Mouse (Mus musculus) left cerebral cortex, postnatal 36 days (tissue): ENCODE results near the gene Slc12a9. TPM values are rescaled to one million over a fixed set of nuclear protein-coding genes. Genes with fewer than 3 reads are reported as not detected.
A peak's percentile ranks its signal among the peaks of the same experiment; 100 is the strongest.

Experiments used
- DNase-seq, 2 experiments: peaks; one replicate each; pipeline ENCODE4 v3.0.0; 2021 to 2022; ENCODE audit warnings: low spot score in 2 of 2, mixed read lengths in 1 of 2
- intact Hi-C: fragments of 180-260 bp; cut with DNase I; formaldehyde crosslinking; loops from one replicate; pipeline ENCODE4 v1.15.1; 2025
- total RNA-seq, 2 experiments: library from RNA; stranded (reverse); gene quantifications; 2 replicates each; pipeline ENCODE4 v1.2.3; 2021

The Slc12a9 gene
- total RNA-seq, 2 experiments from 2014 or later = 21.1 to 25.2 TPM

DNA sequence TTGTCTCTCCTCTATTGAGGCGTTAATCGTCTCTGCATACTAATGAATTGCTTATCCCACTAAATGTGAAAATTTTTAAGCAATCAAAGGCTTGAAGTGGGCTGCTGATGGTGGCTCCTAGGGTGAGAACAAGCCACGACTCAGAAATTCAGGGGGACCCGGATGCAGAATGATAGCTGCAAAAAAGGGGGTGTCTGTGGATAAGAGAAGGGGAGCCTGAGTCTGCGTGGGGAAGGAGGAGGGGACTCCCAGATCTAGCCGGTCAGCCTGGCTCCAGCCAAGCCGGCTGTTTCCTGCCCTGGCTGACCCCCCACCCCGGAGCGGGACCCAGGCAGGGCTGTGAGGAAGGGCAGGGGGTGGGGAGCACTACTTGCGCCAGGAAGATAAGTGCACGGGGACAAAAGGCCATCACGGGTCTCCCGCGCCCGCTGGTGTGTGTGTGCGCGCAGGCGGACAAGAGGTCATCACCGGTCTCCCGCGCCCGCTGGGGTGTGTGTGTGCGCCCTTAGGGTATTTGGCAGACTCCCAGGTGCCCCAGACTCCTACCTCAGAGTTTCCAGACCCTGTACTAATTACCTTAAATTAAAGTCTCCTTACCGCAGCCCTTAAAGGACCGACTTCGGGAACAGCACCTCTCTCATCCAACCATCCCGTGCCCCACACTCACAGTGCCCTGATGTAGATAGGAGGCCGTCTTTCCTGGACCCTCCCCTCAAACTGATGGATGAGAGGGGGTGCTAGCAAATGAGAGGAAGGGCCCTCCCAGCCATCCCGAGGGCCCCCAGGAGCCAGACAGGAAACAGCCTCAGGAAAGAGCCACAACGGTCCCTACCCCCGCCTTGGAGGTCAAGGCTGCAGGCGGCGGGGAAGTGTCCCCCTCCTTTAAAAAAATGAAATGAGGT is 15.3 kb upstream of the Slc12a9 start:
- intact Hi-C loops = no loop called here
- DNase-seq = no peak

DNA sequence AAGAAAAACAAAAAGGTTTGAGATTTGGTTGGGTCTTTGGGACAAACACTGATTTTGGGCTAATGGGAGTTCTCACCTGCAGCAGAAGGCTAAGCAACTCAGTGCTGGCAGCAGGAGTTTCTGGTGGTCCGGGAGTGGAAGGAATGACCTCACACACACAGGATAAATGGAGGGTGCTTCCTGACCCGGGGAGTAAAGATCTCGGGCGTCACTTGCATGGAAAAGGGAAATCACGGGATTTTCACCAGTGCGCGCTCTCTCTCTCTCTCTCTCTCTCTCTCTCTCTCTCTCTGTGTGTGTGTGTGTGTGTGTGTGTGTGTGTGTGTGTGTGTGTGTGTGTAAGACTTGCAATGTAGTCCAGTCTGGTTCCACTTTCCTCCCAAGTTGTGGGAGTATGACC is 14.5 kb upstream of the Slc12a9 start:
- no peak for DNase-seq
- intact Hi-C loops = no loop called here

DNA sequence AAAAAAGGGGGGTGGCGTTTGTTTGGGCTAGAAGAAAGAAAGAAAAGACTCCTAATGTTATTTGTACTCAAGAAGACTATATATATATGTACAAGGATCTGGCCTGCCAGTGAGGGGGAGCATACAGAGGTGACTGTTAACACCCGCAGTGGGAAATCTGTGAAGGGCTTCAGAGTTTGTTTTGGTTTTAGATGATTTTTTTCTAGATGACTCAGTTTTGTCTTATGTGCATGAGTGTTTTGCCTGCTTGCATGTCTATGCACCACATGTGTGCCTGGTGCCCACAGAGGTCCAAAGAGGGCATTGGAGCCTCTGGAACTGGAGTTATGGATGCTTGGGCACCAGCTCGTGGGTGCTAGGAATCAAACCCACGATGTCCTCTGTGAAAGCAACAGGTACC is 13.6 kb upstream of the Slc12a9 start:
- DNase-seq = no peak
- intact Hi-C loops = no loop called here

DNA sequence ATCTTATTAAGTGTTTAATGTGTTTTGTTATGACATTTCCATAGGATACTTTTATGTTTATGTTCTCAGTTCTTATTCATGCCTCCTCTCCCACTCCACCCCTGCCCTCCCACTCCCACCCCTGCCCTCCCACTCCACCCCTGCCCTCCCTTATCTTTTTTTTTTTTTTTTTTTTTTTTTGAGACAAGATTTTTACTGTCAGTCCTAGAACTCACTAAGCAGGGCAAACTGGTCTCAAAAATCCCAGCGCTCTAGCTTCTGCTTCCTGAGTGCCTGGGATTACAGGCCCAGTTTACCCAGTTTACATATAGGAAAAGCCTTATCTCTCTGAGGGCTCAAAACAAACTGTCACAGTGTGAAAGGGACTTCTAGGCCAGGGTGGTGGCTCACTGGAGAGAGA is 13.0 kb upstream of the Slc12a9 start:
- no peak for DNase-seq

DNA sequence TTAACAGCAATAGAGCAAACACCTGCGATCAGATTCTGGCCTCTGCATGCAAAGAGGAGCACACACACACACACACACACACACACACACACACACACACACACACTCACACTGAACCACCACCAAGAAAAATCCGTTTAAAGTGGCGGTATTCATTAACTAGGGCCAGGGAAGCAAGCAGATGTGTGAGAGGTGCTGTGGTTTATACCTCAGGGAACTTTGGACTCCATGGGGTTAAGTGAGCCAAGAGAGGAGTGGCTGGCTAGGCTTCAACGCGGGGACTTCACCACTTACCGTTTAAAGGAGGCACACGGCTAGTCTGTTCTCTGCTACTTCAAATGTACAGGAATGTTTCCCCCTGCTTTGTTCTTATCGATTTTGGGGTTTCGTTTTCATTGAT is 12.4 kb upstream of the Slc12a9 start:
- intact Hi-C loops = no loop called here
- no peak for DNase-seq

More for the DNA sequence above, 13.0 kb upstream of the Slc12a9 start:
- intact Hi-C loops = no loop called here

DNA sequence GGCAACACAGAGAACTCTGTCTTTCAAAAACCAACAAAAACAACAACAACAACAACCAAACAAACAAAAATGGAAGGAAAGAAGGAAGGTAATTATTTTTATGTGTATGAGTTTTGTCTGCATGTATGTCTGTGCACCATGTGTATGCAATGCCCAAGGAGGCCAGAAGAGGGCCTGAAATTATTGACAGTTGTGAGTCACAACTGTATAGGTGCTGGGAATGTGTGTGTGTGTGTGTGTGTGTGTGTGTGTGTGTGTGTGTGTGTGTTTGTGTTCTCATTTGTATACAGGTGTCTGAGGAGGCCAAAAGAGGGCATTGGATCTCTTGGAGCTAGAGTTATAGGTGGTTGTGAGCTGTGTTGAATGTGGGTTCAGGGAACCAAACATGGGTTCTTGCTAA is 10.5 kb upstream of the Slc12a9 start:
- DNase-seq = no peak
- intact Hi-C loops = no loop called here

DNA sequence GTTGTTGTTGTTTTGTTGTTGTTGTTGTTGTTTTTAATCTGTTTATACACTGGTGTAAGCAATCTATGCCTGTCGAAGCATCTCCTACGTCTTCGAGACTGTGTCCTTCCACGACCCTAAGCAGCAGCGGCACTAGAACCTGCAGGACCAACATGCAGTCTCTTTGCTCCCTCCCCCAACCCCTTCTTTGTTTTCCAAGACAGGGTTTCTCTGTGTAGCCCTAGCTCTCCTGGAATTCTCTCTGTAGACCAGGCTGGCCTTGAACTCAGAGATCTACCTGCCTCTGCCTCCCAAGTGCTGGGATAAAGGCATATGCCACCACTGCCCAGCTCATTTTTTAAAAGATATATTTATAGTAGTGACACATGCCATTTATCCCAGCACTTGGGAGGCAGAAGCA is 10.0 kb upstream of the Slc12a9 start:
- no peak for DNase-seq
- intact Hi-C loops = no loop called here

DNA sequence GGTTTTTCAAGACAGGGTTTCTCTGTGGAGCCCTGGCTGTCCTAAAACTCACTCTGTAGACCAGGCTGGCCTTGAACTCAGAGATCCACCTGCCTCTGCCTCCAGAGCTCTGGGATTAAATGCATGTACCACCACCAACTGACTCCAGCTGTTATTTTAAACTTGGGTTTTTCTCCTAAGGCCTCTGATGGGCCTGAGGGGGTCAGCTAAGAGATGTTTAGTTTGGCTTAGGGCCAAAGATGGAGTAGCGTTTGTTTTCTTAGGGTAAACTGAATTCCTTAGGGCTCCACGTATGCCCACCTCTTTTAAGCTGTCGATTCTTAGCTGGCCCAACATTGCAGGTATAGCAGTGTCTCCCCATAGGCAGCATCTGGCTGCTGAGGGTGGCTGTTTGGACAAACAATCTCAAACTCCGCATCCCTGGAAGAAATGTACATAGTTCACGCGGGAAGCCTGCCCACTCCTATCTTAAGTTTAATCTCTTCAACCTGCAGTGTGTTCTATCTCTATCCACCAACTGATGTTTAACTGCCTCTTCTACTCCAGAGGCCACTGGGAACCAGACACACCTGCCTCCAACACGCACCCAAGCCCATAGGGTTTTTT is 9.1 kb upstream of the Slc12a9 start:
- no peak for DNase-seq
- intact Hi-C loops = no loop called here

DNA sequence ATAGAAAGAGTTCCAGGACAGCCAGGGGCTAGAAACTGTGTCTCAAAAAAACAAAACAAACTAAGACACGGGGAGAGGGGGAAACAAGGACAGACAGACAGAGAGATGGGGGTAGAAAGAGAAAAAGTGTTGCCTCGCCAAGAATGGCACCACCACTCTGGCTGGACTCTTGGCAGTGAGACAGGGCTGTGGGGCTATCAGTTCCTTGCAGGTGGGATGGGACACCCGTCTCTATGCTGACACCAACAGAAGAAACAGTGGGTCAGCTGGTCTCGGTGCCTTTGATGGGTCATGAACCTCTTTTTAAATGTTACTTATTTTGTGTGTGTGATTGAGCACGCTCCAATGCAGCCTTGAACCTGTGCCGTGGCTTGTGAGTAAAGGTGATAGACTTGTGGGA is 6.8 kb upstream of the Slc12a9 start:
- intact Hi-C loops = no loop called here
- no peak for DNase-seq

DNA sequence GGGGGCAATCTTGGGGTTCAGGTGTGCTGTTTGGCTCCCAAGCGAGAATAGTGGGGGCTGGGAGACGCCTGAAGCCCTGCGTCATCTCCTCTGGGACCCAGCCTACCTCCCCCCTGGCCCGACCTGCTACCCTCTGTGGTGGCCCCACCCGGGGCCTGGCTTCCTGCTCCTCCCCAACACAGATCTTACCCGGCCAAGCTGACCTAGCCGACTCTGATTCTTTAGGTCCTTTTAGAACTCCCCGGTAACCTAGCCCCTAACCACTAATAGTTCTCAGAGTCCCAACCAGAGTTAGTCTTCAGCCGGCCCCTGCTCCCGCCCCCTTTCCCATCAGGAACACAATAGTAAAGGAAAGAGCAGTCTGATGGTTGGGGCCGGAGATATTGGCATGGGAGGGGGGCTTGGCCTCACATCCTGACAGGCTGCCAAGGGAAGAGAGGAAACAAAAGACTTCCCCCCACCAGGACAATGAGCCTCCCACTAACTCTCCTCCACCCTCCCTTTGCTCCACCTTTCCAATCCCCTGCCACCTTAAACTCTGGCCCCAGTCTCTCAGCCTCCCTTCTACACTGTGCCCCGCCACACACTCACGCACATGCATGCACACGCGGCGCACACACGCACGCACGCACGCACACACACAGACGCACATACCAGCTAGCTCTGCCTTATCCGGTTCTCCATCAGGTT is 6.0 kb upstream of the Slc12a9 start:
- intact Hi-C loops = loop anchor here (10.0 kb wide), 1 partner anchor 435 kb away; the partner anchor contains the start of gene Ppp1r35
- DNase-seq = no peak

DNA sequence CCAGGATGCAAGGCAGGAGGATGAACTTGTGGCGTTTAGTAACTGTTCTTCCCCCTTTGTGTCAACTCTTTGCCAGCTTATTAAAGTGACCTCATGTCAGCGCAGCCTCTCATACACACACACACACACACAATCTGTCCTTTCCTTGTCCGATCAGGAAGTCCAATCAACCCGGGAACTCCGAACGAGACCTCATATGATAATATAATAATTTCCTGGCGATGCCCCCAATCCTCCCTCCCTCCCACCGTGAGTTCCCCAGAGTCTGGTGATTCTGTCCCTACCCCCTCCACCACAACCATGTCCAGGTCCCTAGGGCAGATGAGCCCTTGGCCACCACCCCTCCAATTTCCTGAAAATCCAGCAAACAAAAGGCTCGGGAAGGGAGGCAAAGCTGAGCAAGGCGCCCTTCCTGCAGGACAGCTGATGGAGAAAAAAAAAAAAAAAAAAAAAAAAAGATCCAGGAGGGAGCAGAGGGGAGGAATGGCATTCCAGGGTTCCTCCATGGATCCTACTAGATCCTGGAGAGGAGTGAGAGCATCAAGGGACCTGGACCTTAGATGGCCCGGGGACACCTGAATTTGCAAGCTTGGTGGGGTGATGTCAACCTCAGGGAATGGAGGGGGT is 5.4 kb upstream of the Slc12a9 start:
- intact Hi-C loops = loop anchor here (10.0 kb wide), 1 partner anchor 436 kb away; the partner anchor contains the start of gene Ppp1r35
- DNase-seq = peak in 1 of 2 experiments; percentile 16

DNA sequence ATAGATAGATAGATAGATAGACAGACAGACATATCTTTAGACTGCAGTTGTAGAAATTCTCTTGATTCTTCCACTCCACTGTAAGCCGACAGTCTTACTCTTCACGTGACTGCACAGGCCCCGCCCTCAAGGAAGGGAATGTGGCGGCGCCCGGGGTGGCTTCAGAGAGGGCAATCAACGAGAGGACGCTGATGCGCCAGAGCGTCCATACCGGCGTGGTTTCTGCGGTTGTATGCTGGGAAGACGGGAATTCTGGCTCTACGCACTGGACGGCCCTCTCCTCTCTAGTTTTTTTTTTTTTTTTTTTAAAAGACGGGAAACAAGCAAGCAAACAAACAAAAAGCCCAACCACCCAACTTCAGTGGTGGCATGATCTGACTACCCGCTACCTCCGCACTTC is 4.9 kb upstream of the Slc12a9 start:
- DNase-seq = peak; percentile 85 to 87
- intact Hi-C loops = loop anchor here (10.0 kb wide), 1 partner anchor 437 kb away; the partner anchor contains the start of gene Ppp1r35

DNA sequence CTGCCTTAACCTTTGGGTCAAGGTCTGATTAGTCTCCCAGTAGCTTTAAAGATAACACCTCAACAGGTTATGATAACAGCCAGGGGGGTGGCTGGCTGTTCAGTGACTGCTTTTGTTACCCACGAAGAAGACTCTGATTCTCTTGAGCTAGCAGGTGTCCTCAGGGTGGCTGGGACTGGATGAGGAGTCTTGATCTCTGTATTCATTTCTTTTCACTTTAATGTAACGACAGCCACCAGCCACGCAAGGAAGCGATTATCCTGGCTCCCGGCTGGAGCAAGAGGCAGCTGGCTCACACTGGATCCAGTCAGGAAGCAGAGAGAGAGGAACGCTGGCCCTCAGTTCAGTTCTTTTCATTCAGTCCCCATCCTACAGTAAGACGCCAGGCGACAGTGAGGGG is 3.8 kb upstream of the Slc12a9 start:
- DNase-seq = no peak
- intact Hi-C loops = loop anchor here (10.0 kb wide), 1 partner anchor 438 kb away; the partner anchor contains the start of gene Ppp1r35

DNA sequence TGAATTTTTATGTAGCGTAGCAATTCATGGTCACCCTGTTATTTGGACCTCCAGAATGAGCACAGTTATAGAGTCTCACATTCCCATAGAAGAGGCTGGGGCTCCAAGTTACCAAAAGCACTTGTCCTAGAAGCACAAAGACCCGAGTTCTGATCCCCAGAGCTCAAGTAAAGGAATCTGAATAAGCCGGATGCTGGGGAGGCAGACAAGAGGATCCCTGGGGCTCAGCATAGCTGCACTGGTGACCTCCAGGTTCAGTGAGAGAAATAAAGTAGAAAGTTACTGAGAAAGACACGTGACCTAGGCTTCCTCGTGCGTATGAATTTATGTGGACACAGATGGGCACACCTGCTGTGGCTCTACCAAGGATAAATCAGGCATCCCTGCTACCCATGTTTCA is 1.7 kb upstream of the Slc12a9 start:
- intact Hi-C loops = loop anchor here (10.0 kb wide), 1 partner anchor 440 kb away; the partner anchor contains the start of gene Ppp1r35
- DNase-seq = no peak

DNA sequence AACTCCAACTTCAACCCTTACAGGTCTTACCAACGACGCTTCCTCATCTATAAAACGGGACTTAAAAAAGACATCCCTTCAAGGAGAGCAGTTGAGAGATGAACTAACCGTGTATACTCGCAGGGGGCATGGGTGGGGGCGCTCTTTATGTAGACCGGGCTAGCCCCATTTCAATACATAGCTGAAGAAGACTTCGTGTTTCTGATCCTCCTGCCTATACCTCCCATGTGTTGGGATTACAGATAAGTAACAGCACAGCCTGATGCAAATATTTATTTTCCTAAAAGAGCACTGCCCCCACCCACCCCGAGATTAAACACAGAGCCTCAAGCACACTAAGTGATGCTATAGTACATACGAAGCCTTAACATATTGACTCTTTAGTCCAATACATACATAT is 920 bp upstream of the Slc12a9 start:
- no peak for DNase-seq
- intact Hi-C loops = loop anchor here (5.0 to 10.0 kb wide), 2 partner anchors 168 to 440 kb away; partner anchors contain the start of genes Pop7 and Ppp1r35

DNA sequence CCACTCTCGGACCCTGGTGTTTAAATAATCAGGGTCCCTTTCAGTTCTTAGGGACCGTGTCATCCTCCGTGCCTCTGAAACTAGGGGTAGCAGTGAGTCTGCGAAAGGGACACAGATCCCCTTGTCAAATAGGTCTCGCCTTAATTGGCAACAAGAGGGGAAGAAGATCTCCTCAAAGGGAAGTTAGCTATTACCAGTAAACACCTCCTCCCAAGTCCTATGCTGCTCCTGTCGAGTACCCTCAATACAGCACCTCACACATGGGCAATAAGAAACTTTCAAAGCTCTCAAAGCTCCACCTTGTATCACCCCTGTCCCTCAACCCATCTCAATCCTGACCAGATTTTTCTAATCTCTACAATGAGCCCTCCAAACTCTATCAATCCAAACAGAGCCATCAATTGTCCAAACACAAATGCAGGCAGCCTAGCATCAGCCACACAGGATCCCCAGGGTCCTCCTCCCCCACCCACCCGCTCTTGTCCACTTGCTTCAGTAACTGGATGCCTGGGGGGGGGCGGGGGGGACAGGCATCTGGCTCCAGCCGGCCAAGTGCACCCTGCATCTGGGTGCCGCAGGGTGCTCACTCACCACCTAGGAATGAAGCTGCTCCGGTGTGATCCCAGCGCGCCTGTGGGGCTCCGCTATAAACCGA is 413 bp downstream of the Slc12a9 start:
- intact Hi-C loops = loop anchor here (5.0 to 10.0 kb wide), 2 partner anchors 169 to 442 kb away; partner anchors contain the start of genes Pop7 and Ppp1r35
- DNase-seq = no peak

DNA sequence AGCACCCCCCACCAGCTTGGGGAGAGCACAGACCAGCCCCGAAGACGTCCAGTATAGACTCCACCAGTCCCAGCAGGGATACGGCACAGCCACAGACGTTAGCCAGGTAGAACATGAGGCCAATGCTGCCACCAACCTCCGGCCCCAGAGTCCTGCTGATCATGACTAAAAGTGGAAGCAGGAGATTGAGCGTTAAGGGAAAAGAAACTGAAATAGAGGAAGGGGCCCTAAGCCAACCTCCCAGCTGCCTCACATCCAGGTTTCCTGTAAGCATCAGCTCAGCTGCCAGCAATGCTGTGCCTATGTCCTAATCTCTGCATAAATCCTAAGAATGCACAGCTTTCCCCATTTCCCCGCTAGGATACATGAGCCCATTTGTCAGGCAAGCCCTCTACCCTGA is 2.5 kb downstream of the Slc12a9 start:
- intact Hi-C loops = loop anchor here (5.0 to 10.0 kb wide), 2 partner anchors 171 to 444 kb away; partner anchors contain the start of genes Pop7 and Ppp1r35
- no peak for DNase-seq

DNA sequence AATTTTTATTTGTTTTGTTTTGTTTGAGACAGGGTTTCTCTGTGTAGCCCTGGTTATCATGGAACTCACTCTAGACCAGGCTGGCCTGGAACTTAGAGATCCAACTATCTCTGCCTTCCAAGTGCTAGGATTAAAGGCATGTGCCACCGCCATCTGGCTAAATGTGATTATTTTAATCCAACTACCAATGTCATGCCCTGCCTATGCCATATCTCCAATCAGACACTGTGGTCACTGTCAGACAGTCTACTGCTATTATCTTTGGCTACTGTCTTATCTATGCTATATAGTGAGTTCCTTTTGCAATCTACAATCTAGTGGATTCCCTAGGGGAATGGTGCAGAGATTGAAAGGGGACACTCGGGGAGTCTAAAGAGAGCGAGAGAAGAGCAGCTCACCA is 12.4 kb downstream of the Slc12a9 start:
- intact Hi-C loops = no loop called here

DNA sequence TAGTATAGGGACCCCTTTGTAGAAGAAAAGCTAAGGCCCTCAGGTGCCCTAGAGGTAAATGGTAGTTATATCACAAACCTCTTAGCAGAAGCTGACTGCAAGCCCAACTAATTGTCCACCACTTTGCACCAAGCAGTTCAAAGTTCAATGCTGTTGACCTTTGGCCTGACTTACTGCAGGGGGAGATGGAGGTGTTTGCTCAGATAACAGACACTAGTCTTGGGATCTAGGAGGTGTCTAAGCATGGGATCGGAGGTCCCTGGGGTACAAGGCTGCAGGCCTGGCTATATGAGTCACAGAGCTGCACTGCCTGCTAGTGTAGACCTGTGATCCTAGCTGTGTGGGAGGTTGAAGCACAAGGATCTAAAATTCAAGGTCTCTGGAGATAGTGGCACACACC is 14.8 kb downstream of the Slc12a9 start:
- intact Hi-C loops = no loop called here
- DNase-seq = no peak

More for the DNA sequence above, 12.4 kb downstream of the Slc12a9 start:
- DNase-seq = no peak
